Mouse (Mus musculus) cerebral cortex, adult 2 months (tissue): Measurements from ENCODE around the gene Slc9a3r2.

Source experiments
- WGBS: fragments of 180-500 bp; shearing (Covaris S2); methylation state at CpG from one replicate; pipeline ENCODE4 v1.1.7; 2018; 5-methylcytosine and 5-hydroxymethylcytosine counted together

Gene Slc9a3r2

GRCm38 (mm10) chr17:24667416-24667815 lies 17.3 kb upstream of the Slc9a3r2 start:
- WGBS, result 19% methylated on average over 6 of the region's 6 CpGs

DNA sequence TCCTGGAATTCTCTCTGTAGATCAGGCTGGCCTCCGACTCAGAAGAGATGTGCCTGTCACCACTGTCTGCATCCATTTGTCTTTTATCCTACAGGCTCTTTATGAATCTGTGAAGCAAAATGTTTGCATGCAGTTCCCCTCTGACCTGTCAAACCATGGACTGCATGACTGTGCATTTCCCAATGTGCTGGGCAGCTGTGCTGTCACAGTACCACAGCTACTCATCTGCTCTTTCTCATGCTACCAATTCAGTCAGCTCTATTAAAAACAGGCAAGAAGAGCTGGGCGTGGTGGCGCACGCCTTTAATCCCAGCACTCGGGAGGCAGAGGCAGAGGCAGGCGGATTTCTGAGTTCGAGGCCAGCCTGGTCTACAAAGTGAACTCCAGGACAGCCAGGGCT lies 16.9 kb upstream of the Slc9a3r2 start:
- whole genome bisulfite sequencing, result 78% methylated on average over 7 of the region's 7 CpGs

GRCm38 (mm10) chr17:24658017-24658758 lies 8.1 kb upstream of the Slc9a3r2 start, which contains the start of gene Npw:
Gene Npw, minus strand, starts transcription at chr17:24658457.
- WGBS, result 5% methylated on average over 47 of the region's 47 CpGs

GRCm38 (mm10) chr17:24654969-24655368 lies 4.8 kb upstream of the Slc9a3r2 start:
- 85% methylated on average over 4 of the region's 4 CpGs for WGBS

GRCm38 (mm10) chr17:24653967-24654710 lies 4.0 kb upstream of the Slc9a3r2 start:
- 8% methylated on average over 19 of the region's 19 CpGs for whole genome bisulfite sequencing

DNA sequence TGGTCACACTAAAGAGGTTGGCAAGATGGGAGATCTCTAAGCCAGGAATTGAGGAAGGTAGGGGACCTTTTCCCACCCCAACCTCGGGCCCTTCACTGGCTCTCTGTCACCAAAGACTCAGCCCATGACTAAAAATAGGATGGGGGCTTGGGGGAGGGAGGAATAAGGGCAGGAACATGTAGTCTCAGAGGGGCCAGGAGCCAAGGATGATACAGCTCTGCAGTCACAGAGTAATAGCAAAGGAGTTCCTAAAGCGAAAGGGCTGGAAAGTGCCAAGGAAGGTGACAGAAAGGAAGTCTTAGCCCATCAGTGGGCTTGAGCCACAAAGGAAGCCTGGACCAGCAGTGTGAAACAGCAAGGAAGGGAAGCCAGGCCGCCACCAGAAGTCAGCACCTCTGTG lies 1.7 kb upstream of the Slc9a3r2 start:
- WGBS, result 61% methylated on average over 3 of the region's 3 CpGs

- WGBS, result 75% methylated on average over 4 of the region's 4 CpGs
Measured at GRCm38 (mm10) chr17:24650766-24651165, 639 bp upstream of the Slc9a3r2 start.

- WGBS, result 2% methylated on average over 35 of the region's 35 CpGs
Measured at GRCm38 (mm10) chr17:24649581-24650069, 502 bp downstream of the Slc9a3r2 start.

DNA sequence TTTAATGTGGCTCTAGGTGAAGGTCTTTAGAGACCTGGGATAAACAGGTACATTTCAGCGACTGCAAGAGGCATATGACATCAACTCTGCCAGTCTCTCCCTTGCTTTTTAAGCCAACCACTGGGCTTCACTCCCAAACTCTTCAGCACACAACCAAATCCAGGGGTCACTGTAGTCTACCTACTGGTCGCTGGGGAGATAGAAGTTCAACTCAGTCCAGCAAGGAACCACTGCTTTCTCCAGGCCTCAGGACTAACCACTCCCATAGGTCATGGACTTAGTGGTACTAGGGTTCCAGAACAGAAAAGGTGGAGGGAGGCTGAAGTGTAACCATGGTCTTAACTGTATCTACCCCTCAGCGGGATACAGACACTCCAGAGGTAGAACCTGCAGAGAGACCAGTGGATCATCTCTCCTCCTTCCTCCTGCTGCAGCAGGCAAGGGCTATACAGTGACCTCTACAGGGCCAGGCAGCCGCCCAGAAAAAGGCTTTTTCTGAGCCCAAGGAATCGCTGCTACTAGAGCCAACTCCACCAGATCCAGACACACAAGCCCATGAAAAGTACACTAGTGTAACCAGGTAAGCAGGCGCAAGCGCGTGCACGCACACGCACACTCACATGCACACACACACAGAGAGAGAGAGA lies 1.3 kb downstream of the Slc9a3r2 start:
- WGBS, result 63% methylated on average over 10 of the region's 10 CpGs

- 74% methylated on average over 11 of the region's 11 CpGs for WGBS
Measured at GRCm38 (mm10) chr17:24647493-24647892, 2.6 kb downstream of the Slc9a3r2 start.

- 74% methylated on average over 4 of the region's 4 CpGs for WGBS
Measured at GRCm38 (mm10) chr17:24646381-24646780, 3.7 kb downstream of the Slc9a3r2 start.

DNA sequence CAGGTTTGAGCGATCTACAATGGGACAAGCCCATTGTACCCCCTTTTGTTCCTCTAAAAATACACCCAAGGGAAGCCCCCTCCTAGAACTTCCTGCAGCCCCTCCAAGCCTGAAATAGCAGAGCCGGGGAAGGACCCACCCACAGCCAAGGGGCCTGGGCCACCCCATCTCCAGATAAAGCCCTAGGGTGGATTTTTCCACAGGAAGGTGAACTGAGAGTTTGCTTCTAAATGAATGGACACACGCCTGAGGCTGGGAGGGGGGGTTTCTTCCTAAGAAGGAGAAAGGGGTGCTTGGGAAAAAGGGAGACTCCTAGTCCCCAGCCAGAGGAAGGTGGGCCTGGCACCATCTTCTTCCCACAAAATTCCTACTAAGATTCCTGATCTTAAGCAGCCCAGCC lies 4.2 kb downstream of the Slc9a3r2 start:
- 72% methylated on average over 3 of the region's 3 CpGs for WGBS

DNA sequence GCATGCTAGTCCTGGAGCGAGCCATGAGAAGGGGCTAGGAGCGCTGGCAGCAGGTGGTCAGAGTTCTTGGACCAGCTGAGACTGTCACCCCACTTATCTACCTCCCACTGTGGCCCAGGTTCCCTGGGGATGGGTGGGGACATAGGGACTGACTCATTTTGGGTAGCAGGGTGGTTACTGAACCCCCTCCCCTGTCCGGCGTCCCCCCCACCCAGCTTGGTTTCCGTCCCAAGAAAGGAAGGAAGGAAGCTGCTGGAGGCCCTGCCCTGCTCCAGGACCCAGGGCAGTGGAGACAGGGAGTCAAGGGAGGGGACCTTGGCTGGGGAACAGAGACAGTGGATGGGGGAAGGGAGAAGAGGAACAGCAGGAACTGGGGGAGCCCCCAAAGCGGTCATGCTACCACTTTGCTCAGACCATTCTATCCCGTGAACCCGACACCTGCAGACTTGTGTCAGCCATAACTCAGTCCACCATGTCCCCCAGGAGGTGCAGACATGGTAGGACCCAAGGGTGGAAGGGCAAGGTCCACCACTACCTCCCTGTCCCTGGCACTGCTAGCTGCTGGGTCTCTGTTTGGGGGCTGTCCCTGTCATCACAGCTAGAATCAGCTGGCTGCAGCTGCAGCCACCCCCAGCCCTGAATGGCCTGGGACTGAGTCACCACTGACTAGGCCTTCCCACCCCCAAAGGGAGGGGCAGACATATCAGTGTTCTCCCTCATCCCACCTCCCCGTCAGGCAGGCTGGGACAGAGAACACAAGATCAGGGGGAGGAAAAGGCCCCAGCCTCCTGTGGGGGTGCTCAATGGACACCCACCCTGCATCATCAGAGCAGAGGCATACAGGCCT lies 5.0 kb downstream of the Slc9a3r2 start:
- 64% methylated on average over 9 of the region's 9 CpGs for WGBS

- WGBS, result 57% methylated on average over 7 of the region's 7 CpGs
Measured at GRCm38 (mm10) chr17:24644030-24644715, 6.0 kb downstream of the Slc9a3r2 start.

GRCm38 (mm10) chr17:24642791-24643343 lies 7.3 kb downstream of the Slc9a3r2 start:
- 70% methylated on average over 6 of the region's 6 CpGs for WGBS

- 87% methylated on average over 14 of the region's 14 CpGs for WGBS
Measured at GRCm38 (mm10) chr17:24641944-24642343, 8.2 kb downstream of the Slc9a3r2 start.

GRCm38 (mm10) chr17:24640581-24640980 lies 9.5 kb downstream of the Slc9a3r2 start:
- 92% methylated on average over 15 of the region's 15 CpGs for WGBS

DNA sequence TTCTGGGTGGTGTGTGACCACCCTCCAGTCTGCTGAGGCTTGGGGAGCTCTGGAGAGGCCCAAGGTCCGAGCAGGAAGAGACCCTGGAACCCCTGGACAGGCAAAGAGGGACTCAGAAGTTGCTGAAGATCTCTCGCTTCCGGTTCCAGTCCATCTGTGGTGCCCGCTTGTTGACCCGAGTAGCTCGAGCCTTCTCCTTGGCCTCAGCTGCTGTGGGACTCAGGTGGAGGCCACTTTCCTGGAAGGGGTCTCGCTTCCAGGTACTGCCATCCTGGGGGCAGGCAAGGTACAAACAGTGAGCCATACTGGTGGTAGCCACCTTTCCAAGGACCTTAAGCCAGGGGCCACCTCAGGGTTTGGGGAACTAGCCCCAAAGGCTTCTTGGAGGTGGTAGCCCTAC lies 10.0 kb downstream of the Slc9a3r2 start:
- WGBS, result 92% methylated on average over 7 of the region's 7 CpGs

- WGBS, result 77% methylated on average over 5 of the region's 5 CpGs
Measured at GRCm38 (mm10) chr17:24639571-24639988, 10.5 kb downstream of the Slc9a3r2 start.

DNA sequence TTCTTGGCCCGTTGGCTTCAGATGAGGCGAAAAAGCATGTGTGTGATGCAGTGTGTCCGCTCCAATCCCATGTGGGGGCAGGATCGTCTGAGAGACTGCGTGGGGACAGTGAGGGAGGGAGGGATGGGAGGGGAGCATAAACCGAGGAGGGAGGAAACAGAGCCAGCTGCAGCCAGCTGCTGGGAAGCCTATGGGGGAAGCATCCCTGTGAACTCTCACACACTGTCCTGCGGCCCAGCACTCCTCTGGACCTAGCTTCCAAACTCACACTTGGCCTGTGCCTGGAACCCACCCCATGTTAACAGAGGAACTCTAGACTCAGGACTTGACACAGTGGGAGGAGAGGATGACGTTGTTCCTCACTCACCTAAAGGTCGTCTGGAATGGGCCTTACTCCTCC lies 11.3 kb downstream of the Slc9a3r2 start:
- WGBS, result 60% methylated on average over 9 of the region's 9 CpGs

DNA sequence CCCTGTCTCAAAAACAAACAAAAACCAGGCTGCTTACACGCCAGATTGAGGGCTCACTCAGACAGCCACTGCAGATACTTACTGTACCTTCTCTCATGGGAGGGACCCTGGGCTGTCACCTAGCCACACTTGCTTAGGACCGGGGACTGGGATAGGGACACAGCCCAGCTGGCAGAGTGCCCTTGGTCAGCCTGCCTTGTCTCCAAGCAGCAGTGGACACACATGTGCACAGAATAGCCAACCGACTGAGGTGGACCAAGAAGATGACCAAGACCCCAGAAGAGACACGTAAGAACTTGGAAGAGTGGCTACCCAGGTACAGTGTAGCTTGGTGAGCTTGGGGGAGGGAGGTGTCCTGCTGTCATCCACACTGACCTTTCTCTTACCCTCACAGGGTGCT lies 11.9 kb downstream of the Slc9a3r2 start:
- WGBS, result 76% methylated on average over 4 of the region's 4 CpGs
